Mouse (Mus musculus) adrenal gland, postnatal 4 days (tissue): ENCODE data around the gene Tas2r143. TPM values are rescaled to one million over a fixed set of nuclear protein-coding genes. Genes with fewer than 3 reads are reported as not detected.
A peak's percentile ranks its signal among the peaks of the same experiment; 100 is the strongest.

ENCODE experiments used
- DNase-seq, 2 experiments: peaks; one replicate each; pipeline ENCODE4 v3.0.0; 2021 to 2022; ENCODE audit warnings: low spot score in 2 of 2, mixed read lengths in 2 of 2
- total RNA-seq, 2 experiments: library from RNA; stranded (reverse); gene quantifications; 2 replicates each; pipeline ENCODE4 v1.2.3; 2021

Tas2r143 gene
- total RNA-seq, 2 experiments from 2014 or later, result 2.7 TPM

- DNase-seq, result peak; percentile 48 to 69
These were observed 3.9 kb upstream of the Tas2r143 start for GRCm38 (mm10) chr6:42395960-42396809.

GRCm38 (mm10) chr6:42397041-42397657, 2.9 kb upstream of the Tas2r143 start:
- DNase-seq, result no peak

GRCm38 (mm10) chr6:42398285-42398684, 1.8 kb upstream of the Tas2r143 start:
- DNase-seq, result no peak

- DNase-seq, result no peak
These were observed 1.0 kb upstream of the Tas2r143 start for GRCm38 (mm10) chr6:42398998-42399397.

GRCm38 (mm10) chr6:42405134-42405533, 5.1 kb downstream of the Tas2r143 start, which contains the start of gene Tas2r135:
Gene Tas2r135 (plus strand): TSS chr6:42405434.
- DNase-seq, result no peak

GRCm38 (mm10) chr6:42419443-42419842, 19.4 kb downstream of the Tas2r143 start:
- DNase-seq, result no peak

- no peak for DNase-seq
These were observed 21.4 kb downstream of the Tas2r143 start for GRCm38 (mm10) chr6:42421439-42421838.

- no peak for DNase-seq
These were observed 24.4 kb downstream of the Tas2r143 start for GRCm38 (mm10) chr6:42424472-42424871.

GRCm38 (mm10) chr6:42426337-42426736, 26.3 kb downstream of the Tas2r143 start:
- DNase-seq, result no peak

GRCm38 (mm10) chr6:42433554-42433953, 33.5 kb downstream of the Tas2r143 start:
- DNase-seq, result no peak

- DNase-seq, result no peak
These were observed 34.4 kb downstream of the Tas2r143 start, which contains the start of gene Tas2r126 for GRCm38 (mm10) chr6:42434446-42434845. Gene Tas2r126 (plus strand): TSS chr6:42434535.

GRCm38 (mm10) chr6:42435490-42435889, 35.5 kb downstream of the Tas2r143 start:
- DNase-seq, result no peak

GRCm38 (mm10) chr6:42441395-42441794, 41.4 kb downstream of the Tas2r143 start:
- DNase-seq, result no peak

GRCm38 (mm10) chr6:42444491-42444890, 44.5 kb downstream of the Tas2r143 start:
- DNase-seq, result no peak

- DNase-seq, result no peak
These were observed 47.3 kb downstream of the Tas2r143 start for GRCm38 (mm10) chr6:42447381-42447780.

Other genes starting within 250 kb of the Tas2r143 start
- not detected for gene Tas2r144, start 184.9 kb upstream of the Tas2r143 start, total RNA-seq
- gene Gstk1, start 154.3 kb upstream of the Tas2r143 start, total RNA-seq, result 10 to 100 TPM; 75.2 to 77.9 TPM
- 1 to 10 TPM in 1 of 2 experiments, under 1 TPM in 1; 0.37 to 1.7 TPM for gene Tmem139, start 138.3 kb upstream of the Tas2r143 start, total RNA-seq
- 10 to 100 TPM; 52.4 to 61.4 TPM for gene Casp2, start 135.3 kb upstream of the Tas2r143 start, total RNA-seq
- 1 to 10 TPM; 1.5 to 2.6 TPM for gene Clcn1, start 113.6 kb upstream of the Tas2r143 start, total RNA-seq
- gene Fam131b, start 75.6 kb upstream of the Tas2r143 start, total RNA-seq, result 1 to 10 TPM; 1.3 to 1.5 TPM
- gene Zyx, start 50.6 kb upstream of the Tas2r143 start, total RNA-seq, result 100 to 1,000 TPM; 106 to 111 TPM
- gene Epha1, start 27.0 kb upstream of the Tas2r143 start, total RNA-seq, result 1 to 10 TPM; 3.2 to 4.9 TPM
- 1 to 10 TPM; 1.2 to 1.8 TPM for gene Tas2r135, start 5.2 kb downstream of the Tas2r143 start, total RNA-seq
- gene Tas2r126, start 34.3 kb downstream of the Tas2r143 start, total RNA-seq, result 1 to 10 TPM in 1 of 2 experiments, under 1 TPM in 1; 0.98 to 1.1 TPM
- not detected for gene Olfr458, start 65.0 kb downstream of the Tas2r143 start, total RNA-seq
- gene Olfr457, start 76.1 kb downstream of the Tas2r143 start, total RNA-seq, result not detected
- not detected for gene Olfr456, start 87.0 kb downstream of the Tas2r143 start, total RNA-seq
- gene Olfr455, start 147.3 kb downstream of the Tas2r143 start, total RNA-seq, result under 1 TPM in 1 of 2 experiments, not detected in 1; 0.23 TPM
- not detected for gene Tcaf3, start 197.5 kb downstream of the Tas2r143 start, total RNA-seq
- gene Tcaf2, start 245.0 kb downstream of the Tas2r143 start, total RNA-seq, result 10 to 100 TPM in 1 of 2 experiments, 1 to 10 TPM in 1; 8.1 to 10.4 TPM